Mouse (Mus musculus) adrenal gland, adult (tissue): ENCODE data around the gene Ska2.

ENCODE experiments used
- DNase-seq, 2 experiments: peaks; one replicate each; pipeline ENCODE4 v3.0.0; 2022 to 2023; ENCODE audit warnings: low spot score in 1 of 2; ENCODE audit not compliant: inconsistent age in 2 of 2

Ska2 gene

DNA sequence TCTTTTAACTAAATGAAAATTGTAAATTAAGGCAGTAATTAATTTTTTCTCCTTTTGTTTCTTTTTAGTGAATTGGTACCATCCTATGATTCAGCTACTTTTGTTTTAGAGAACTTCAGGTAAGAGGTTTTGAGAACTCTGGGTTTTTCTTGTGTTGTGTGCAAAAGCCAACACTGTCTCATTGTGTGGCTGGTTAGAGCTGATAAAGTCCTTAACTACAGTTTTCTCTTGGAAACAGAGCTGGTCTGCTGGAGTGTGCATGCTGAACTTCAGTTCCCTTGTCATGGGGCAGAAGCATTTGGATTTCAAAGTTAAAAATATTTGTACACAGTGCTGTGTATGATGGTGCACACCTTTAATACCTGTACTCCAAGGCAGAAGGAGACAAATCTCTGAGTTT, 54.7 kb downstream of the Ska2 start:
- DNase-seq, result no peak

DNA sequence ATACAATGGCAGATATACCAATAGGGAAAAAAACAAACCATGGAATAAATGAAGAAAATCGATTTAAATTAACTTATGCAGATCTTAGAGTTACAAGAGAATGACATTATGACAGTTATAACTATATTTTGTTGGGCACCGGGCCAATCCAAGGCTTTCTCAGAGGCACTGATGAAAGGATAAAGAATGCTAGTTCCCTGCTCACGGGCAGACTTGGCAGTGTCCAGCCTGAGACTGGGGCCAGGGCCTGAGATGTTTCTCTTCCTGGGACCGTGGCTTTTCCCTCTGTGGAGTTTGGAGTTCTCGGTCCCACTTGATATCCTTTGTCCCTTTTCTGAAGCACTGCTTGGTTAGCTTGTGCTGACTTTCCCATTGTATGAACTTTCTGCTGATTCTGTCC, 64.6 kb downstream of the Ska2 start:
- DNase-seq, result no peak
